Mouse (Mus musculus): ENCODE measurements around the gene Vcp. TPM values are rescaled to one million over a fixed set of nuclear protein-coding genes. Genes with fewer than 3 reads are reported as not detected.
A peak's percentile ranks its signal among the peaks of the same experiment; 100 is the strongest.

Gene Vcp
- total RNA-seq, 2 experiments from 2014 or later: 68.3 to 120 TPM

- ATAC-seq (replicated peaks; ENCODE audit: low FRiP score, poor library complexity, severe bottlenecking): peak; percentile 72
These were observed 50.6 kb downstream of the Vcp start, which contains the start of gene Dnajb5 for GRCm38 (mm10) chr4:42949676-42950051. Gene Dnajb5 (plus strand): TSS chr4:42949814.

- no peak for ATAC-seq (replicated peaks; ENCODE audit: low FRiP score, poor library complexity, severe bottlenecking)
These were observed 51.1 kb downstream of the Vcp start for GRCm38 (mm10) chr4:42949051-42949675.

GRCm38 (mm10) chr4:42948527-42948926 lies 51.8 kb downstream of the Vcp start:
- ATAC-seq (replicated peaks; ENCODE audit: low FRiP score, poor library complexity, severe bottlenecking): no peak

- no peak for ATAC-seq (replicated peaks; ENCODE audit: low FRiP score, poor library complexity, severe bottlenecking)
These were observed 53.5 kb downstream of the Vcp start for GRCm38 (mm10) chr4:42946733-42947290.

GRCm38 (mm10) chr4:42945952-42946351 lies 54.4 kb downstream of the Vcp start:
- no peak; the same call in 1 of the 2 replicates for ATAC-seq (replicated peaks; ENCODE audit: low FRiP score, poor library complexity, severe bottlenecking)

- ATAC-seq (replicated peaks; ENCODE audit: low FRiP score, poor library complexity, severe bottlenecking): no peak
These were observed 54.9 kb downstream of the Vcp start for GRCm38 (mm10) chr4:42945445-42945844.

- no peak for ATAC-seq (replicated peaks; ENCODE audit: low FRiP score, poor library complexity, severe bottlenecking)
These were observed 55.3 kb downstream of the Vcp start for GRCm38 (mm10) chr4:42945043-42945442.

GRCm38 (mm10) chr4:42944185-42944584 lies 56.1 kb downstream of the Vcp start:
- no peak for ATAC-seq (replicated peaks; ENCODE audit: low FRiP score, poor library complexity, severe bottlenecking)

GRCm38 (mm10) chr4:42943341-42943740 lies 57.0 kb downstream of the Vcp start:
- ATAC-seq (replicated peaks; ENCODE audit: low FRiP score, poor library complexity, severe bottlenecking): no peak

GRCm38 (mm10) chr4:42941396-42941795 lies 58.9 kb downstream of the Vcp start:
- ATAC-seq (replicated peaks; ENCODE audit: low FRiP score, poor library complexity, severe bottlenecking): no peak

GRCm38 (mm10) chr4:42933630-42934029 lies 66.7 kb downstream of the Vcp start:
- peak; percentile 66; the same call in 1 of the 2 replicates for ATAC-seq (replicated peaks; ENCODE audit: low FRiP score, poor library complexity, severe bottlenecking)

GRCm38 (mm10) chr4:42932229-42932969 lies 67.9 kb downstream of the Vcp start:
- no peak for ATAC-seq (replicated peaks; ENCODE audit: low FRiP score, poor library complexity, severe bottlenecking)

Other genes starting within 250 kb of the Vcp start
- gene Ccl19, start 243.9 kb downstream of the Vcp start, total RNA-seq (2015; ENCODE audit: low replicate concordance): 3.6 TPM in 1 of 2 replicates, not detected in the other
- gene Ccl19, start 243.9 kb downstream of the Vcp start, total RNA-seq (2017; ENCODE audit: low replicate concordance): not detected in 2 replicates
- gene Ccl21a, start 226.5 kb downstream of the Vcp start, total RNA-seq (2015; ENCODE audit: low replicate concordance): not detected in 2 replicates
- not detected in 2 replicates for gene Ccl21a, start 226.5 kb downstream of the Vcp start, total RNA-seq (2017; ENCODE audit: low replicate concordance)
- gene Fam205a1, start 146.6 kb downstream of the Vcp start, total RNA-seq (2015; ENCODE audit: low replicate concordance): 0.36 and 0.84 TPM in 2 replicates
- gene Fam205a1, start 146.6 kb downstream of the Vcp start, total RNA-seq (2017; ENCODE audit: low replicate concordance): not detected in 2 replicates
- gene Gm12394, start 143.7 kb downstream of the Vcp start, total RNA-seq (2015; ENCODE audit: low replicate concordance): not detected in 2 replicates
- gene Gm12394, start 143.7 kb downstream of the Vcp start, total RNA-seq (2017; ENCODE audit: low replicate concordance): not detected in 2 replicates
- not detected in 2 replicates for gene Fam205c, start 126.3 kb downstream of the Vcp start, total RNA-seq (2015; ENCODE audit: low replicate concordance)
- not detected in 2 replicates for gene Fam205c, start 126.3 kb downstream of the Vcp start, total RNA-seq (2017; ENCODE audit: low replicate concordance)
- gene Phf24, start 83.8 kb downstream of the Vcp start, total RNA-seq (2015; ENCODE audit: low replicate concordance): not detected in 2 replicates
- gene Phf24, start 83.8 kb downstream of the Vcp start, total RNA-seq (2017; ENCODE audit: low replicate concordance): under 0.01 TPM in 1 of 2 replicates, not detected in the other
- 2.1 TPM in 1 of 2 replicates, not detected in the other for gene Dnajb5, start 50.7 kb downstream of the Vcp start, total RNA-seq (2015; ENCODE audit: low replicate concordance)
- 0.51 and 2.0 TPM in 2 replicates for gene Dnajb5, start 50.7 kb downstream of the Vcp start, total RNA-seq (2017; ENCODE audit: low replicate concordance)
- gene 1700022I11Rik, start 30.9 kb downstream of the Vcp start, total RNA-seq (2015; ENCODE audit: low replicate concordance): not detected in 2 replicates
- not detected in 2 replicates for gene 1700022I11Rik, start 30.9 kb downstream of the Vcp start, total RNA-seq (2017; ENCODE audit: low replicate concordance)
- 12.6 and 20.2 TPM in 2 replicates for gene Fancg, start 10.0 kb upstream of the Vcp start, total RNA-seq (2015; ENCODE audit: low replicate concordance)
- gene Fancg, start 10.0 kb upstream of the Vcp start, total RNA-seq (2017; ENCODE audit: low replicate concordance): 33.4 and 59.7 TPM in 2 replicates
- 21.8 and 49.7 TPM in 2 replicates for gene Pigo, start 25.3 kb upstream of the Vcp start, total RNA-seq (2015; ENCODE audit: low replicate concordance)
- gene Pigo, start 25.3 kb upstream of the Vcp start, total RNA-seq (2017; ENCODE audit: low replicate concordance): 12.5 and 27.2 TPM in 2 replicates
- 81.3 and 85.8 TPM in 2 replicates for gene Stoml2, start 31.2 kb upstream of the Vcp start, total RNA-seq (2015; ENCODE audit: low replicate concordance)
- 34.6 and 43.5 TPM in 2 replicates for gene Stoml2, start 31.2 kb upstream of the Vcp start, total RNA-seq (2017; ENCODE audit: low replicate concordance)
- 52.8 and 60.9 TPM in 2 replicates for gene Fam214b, start 45.7 kb upstream of the Vcp start, total RNA-seq (2015; ENCODE audit: low replicate concordance)
- 40.3 and 42.3 TPM in 2 replicates for gene Fam214b, start 45.7 kb upstream of the Vcp start, total RNA-seq (2017; ENCODE audit: low replicate concordance)
- gene Unc13b, start 58.4 kb upstream of the Vcp start, total RNA-seq (2015; ENCODE audit: low replicate concordance): 3.8 TPM in 1 of 2 replicates, not detected in the other
- 0.64 TPM in 1 of 2 replicates, not detected in the other for gene Unc13b, start 58.4 kb upstream of the Vcp start, total RNA-seq (2017; ENCODE audit: low replicate concordance)

All from erythroid progenitor cell, adult 5-6 weeks (primary cell).